Mouse (Mus musculus) lung, postnatal 0 days (tissue): ENCODE measurements around the gene Tubb1.

Source experiments
- CTCF ChIP-seq: IDR thresholded peaks from 2 replicates; pipeline ENCODE4 v1.5.1; 2016; ENCODE audit warnings: antibody characterized with exemption, mild to moderate bottlenecking
- EP300 ChIP-seq: IDR thresholded peaks from 2 replicates; pipeline ENCODE4 v1.6.1; 2016; ENCODE audit warnings: antibody characterized with exemption, mild to moderate bottlenecking, control low read depth

- no peak for TF ChIP-seq CTCF
- TF ChIP-seq EP300: peak; percentile 21; the same call in 1 of the 2 replicates
Observed at GRCm38 (mm10) chr2:174443046-174443445, 7.4 kb upstream of the Tubb1 start.
